Mouse (Mus musculus): ENCODE measurements at regions not wholly inside any gene's neighbourhood (a gene's known extent, or its start where the extent isn't known, plus 50 kb on each side); places are given as distances from the start of the nearest gene placed in this dataset.

DNA sequence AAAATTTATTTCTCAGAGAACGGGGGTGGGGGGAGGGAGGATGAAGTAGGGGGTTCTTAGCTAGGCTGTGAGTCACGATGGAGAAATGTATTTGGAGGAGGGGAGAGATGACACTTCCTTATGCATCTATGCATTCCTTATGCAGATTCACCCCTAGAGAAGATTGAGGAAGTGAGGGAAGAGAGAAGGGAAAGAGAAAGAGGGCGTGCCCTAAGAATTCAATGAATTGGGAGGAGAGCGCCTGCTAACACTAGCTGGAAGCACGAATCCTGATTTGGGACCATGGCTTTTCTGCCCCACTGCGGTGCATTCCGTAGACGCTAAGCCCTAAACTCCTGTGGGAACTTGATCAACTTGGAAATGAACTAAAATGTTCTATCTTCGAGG, 56.1 kb downstream of the Foxi3 start:
- Histone ChIP-seq H3K27me3 (ENCODE audit: control insufficient read depth, insufficient read depth, low read length) (peaks cover 5% of the 10 kb centered on the region), H3K4me1 (replicated peaks; ENCODE audit: control insufficient read depth in 2 of 2, insufficient read depth in 2 of 2, low read length in 1 of 2) (no peaks in the 10 kb centered on the region), H3K9ac (replicated peaks) (no peak overlapping the region), H3K36me3 (replicated peaks; ENCODE audit: control insufficient read depth, insufficient read depth, low read depth) (no peaks in the 10 kb centered on the region), H3K27ac (no peak overlapping the region), H3K4me2 (ENCODE audit: low read depth) (peak overlapping the region; percentile 41), H3K4me3 (ENCODE audit: insufficient read depth in 1 of 2, low read depth in 2 of 2, low read length in 2 of 2) (no peak overlapping the region; a peak in 1 of 4 replicates), H3K9me3 (ENCODE audit: control insufficient read depth, low read length) (no peaks in the 10 kb centered on the region)
- WGBS (ENCODE audit: insufficient replicate concordance): 6% methylated on average over 9 of the region's 9 CpGs
- TF ChIP-seq CTCF (IDR thresholded peaks at IDR 0.05; ENCODE audit: low read depth): no peak
- no peak for TF ChIP-seq EP300 (IDR thresholded peaks at IDR 0.05; ENCODE audit: low read depth)
- DNase-seq (ENCODE audit: low read depth in 3 of 3, low spot score in 3 of 3): no peak
- ATAC-seq (ENCODE audit: insufficient read depth): no peak

- no peaks in the 10 kb centered on the region for H3K4me1 ChIP-seq (replicated peaks; ENCODE audit: control insufficient read depth in 2 of 2, insufficient read depth in 2 of 2, low read length in 1 of 2)
- no peaks in the 10 kb centered on the region for H3K9me3 ChIP-seq (ENCODE audit: control insufficient read depth, low read length)
- peak overlapping the region; percentile 41 for H3K4me2 ChIP-seq (ENCODE audit: low read depth)
- ATAC-seq (ENCODE audit: insufficient read depth) (no peak), DNase-seq (ENCODE audit: low read depth in 3 of 3, low spot score in 3 of 3) (peak in 1 of 3 experiments; percentile 4)
- no peaks in the 10 kb centered on the region for H3K36me3 ChIP-seq (replicated peaks; ENCODE audit: control insufficient read depth, insufficient read depth, low read depth)
- H3K4me3 ChIP-seq (ENCODE audit: insufficient read depth in 1 of 2, low read depth in 2 of 2, low read length in 2 of 2): peak overlapping the region; percentile 14 to 29; a peak in 3 of 4 replicates
- H3K27ac ChIP-seq: no peak overlapping the region
- under 1% methylated on average over 38 of the region's 38 CpGs for WGBS (ENCODE audit: insufficient replicate concordance)
- no peak overlapping the region for H3K9ac ChIP-seq (replicated peaks)
- peaks cover 5% of the 10 kb centered on the region for H3K27me3 ChIP-seq (ENCODE audit: control insufficient read depth, insufficient read depth, low read length)
- TF ChIP-seq CTCF (IDR thresholded peaks at IDR 0.05; ENCODE audit: low read depth): peak; percentile 69
- no peak for TF ChIP-seq EP300 (IDR thresholded peaks at IDR 0.05; ENCODE audit: low read depth)
Observed at GRCm38 (mm10) chr6:71012823-71013461, 56.6 kb downstream of the Foxi3 start.

- H3K27me3 ChIP-seq (ENCODE audit: control insufficient read depth, insufficient read depth, low read length): peaks cover 5% of the 10 kb centered on the region
- no peak overlapping the region for H3K4me2 ChIP-seq (ENCODE audit: low read depth)
- TF ChIP-seq EP300 (IDR thresholded peaks at IDR 0.05; ENCODE audit: low read depth) (no peak), CTCF (IDR thresholded peaks at IDR 0.05; ENCODE audit: low read depth) (peak; percentile 27; the same call in 1 of the 2 replicates)
- no peak for ATAC-seq (ENCODE audit: insufficient read depth)
- DNase-seq (ENCODE audit: low read depth in 3 of 3, low spot score in 3 of 3): no peak
- H3K36me3 ChIP-seq (replicated peaks; ENCODE audit: control insufficient read depth, insufficient read depth, low read depth): no peaks in the 10 kb centered on the region
- no peak overlapping the region for H3K27ac ChIP-seq
- H3K9me3 ChIP-seq (ENCODE audit: control insufficient read depth, low read length): no peaks in the 10 kb centered on the region
- no peaks in the 10 kb centered on the region for H3K4me1 ChIP-seq (replicated peaks; ENCODE audit: control insufficient read depth in 2 of 2, insufficient read depth in 2 of 2, low read length in 1 of 2)
- no peak overlapping the region for H3K9ac ChIP-seq (replicated peaks)
- WGBS (ENCODE audit: insufficient replicate concordance): 0% methylated on average over 1 of the region's 1 CpGs
- H3K4me3 ChIP-seq (ENCODE audit: insufficient read depth in 1 of 2, low read depth in 2 of 2, low read length in 2 of 2): no peak overlapping the region
Observed at GRCm38 (mm10) chr6:71016388-71016787, 60.1 kb downstream of the Foxi3 start.

DNA sequence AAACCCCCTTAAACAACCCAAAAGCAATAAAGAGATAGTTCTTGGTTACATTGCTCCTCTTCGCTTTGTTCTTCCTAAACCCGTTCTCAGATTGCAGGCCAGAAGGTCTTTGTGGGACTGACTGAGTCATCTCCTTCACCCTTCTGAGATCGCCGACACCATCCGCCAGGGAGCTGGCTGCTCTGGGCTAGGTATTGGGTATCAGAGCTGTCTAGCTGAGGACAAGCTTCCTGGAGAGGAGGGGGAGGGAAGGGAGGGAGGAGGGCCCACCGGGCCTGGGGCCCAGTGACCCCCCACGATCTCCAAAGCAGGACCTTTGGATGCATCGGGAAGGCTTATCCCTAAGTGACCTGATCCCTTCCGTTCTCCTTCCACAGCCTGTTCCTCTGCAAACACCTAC, 65.0 kb downstream of the Foxi3 start:
- ATAC-seq (ENCODE audit: insufficient read depth) (no peak), DNase-seq (ENCODE audit: low read depth in 3 of 3, low spot score in 3 of 3) (no peak)
- 52% methylated on average over 9 of the region's 9 CpGs for WGBS (ENCODE audit: insufficient replicate concordance)

DNA sequence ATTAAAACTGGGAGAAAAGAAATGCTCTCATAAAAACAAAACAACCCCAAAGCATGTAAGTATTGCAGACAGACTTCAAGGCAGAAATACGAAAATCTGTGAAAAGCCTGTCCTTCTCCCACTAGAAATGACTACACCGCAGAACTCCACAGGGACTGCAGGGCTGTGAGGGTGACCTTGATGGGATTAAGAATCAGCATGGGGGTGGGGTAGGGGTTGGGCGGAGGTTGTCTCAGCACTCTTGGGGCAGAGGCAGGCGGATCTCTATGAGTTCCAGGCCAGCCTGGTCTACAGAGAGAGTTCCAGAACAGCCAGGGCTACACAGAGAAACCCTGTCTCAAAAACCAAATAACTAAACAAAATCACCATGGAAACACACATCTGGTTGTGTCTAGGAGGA, 69.1 kb downstream of the Foxi3 start:
- H3K9ac ChIP-seq (replicated peaks): no peak overlapping the region
- TF ChIP-seq EP300 (IDR thresholded peaks at IDR 0.05; ENCODE audit: low read depth): no peak
- TF ChIP-seq CTCF (IDR thresholded peaks at IDR 0.05; ENCODE audit: low read depth): no peak
- no peak overlapping the region for H3K4me2 ChIP-seq (ENCODE audit: low read depth)
- no peak overlapping the region for H3K4me3 ChIP-seq (ENCODE audit: insufficient read depth in 1 of 2, low read depth in 2 of 2, low read length in 2 of 2)
- DNase-seq (ENCODE audit: low read depth in 3 of 3, low spot score in 3 of 3) (no peak), ATAC-seq (ENCODE audit: insufficient read depth) (no peak)
- no peak overlapping the region for H3K27ac ChIP-seq
- H3K4me1 ChIP-seq (replicated peaks; ENCODE audit: control insufficient read depth in 2 of 2, insufficient read depth in 2 of 2, low read length in 1 of 2): no peaks in the 10 kb centered on the region
- H3K9me3 ChIP-seq (ENCODE audit: control insufficient read depth, low read length): no peaks in the 10 kb centered on the region
- H3K36me3 ChIP-seq (replicated peaks; ENCODE audit: control insufficient read depth, insufficient read depth, low read depth): no peaks in the 10 kb centered on the region
- H3K27me3 ChIP-seq (ENCODE audit: control insufficient read depth, insufficient read depth, low read length): no peaks in the 10 kb centered on the region
- WGBS (ENCODE audit: insufficient replicate concordance): 50% methylated on average over 4 of the region's 4 CpGs

More for the DNA sequence above, 65.0 kb downstream of the Foxi3 start:
- no peak overlapping the region for H3K4me2 ChIP-seq (ENCODE audit: low read depth)
- H3K4me1 ChIP-seq (replicated peaks; ENCODE audit: control insufficient read depth in 2 of 2, insufficient read depth in 2 of 2, low read length in 1 of 2): no peaks in the 10 kb centered on the region
- no peaks in the 10 kb centered on the region for H3K27me3 ChIP-seq (ENCODE audit: control insufficient read depth, insufficient read depth, low read length)
- no peak overlapping the region for H3K27ac ChIP-seq
- H3K4me3 ChIP-seq (ENCODE audit: insufficient read depth in 1 of 2, low read depth in 2 of 2, low read length in 2 of 2): no peak overlapping the region
- H3K9ac ChIP-seq (replicated peaks): no peak overlapping the region
- TF ChIP-seq CTCF (IDR thresholded peaks at IDR 0.05; ENCODE audit: low read depth) (no peak), EP300 (IDR thresholded peaks at IDR 0.05; ENCODE audit: low read depth) (no peak)
- H3K9me3 ChIP-seq (ENCODE audit: control insufficient read depth, low read length): no peaks in the 10 kb centered on the region
- H3K36me3 ChIP-seq (replicated peaks; ENCODE audit: control insufficient read depth, insufficient read depth, low read depth): no peaks in the 10 kb centered on the region
